Mouse (Mus musculus) frontal cortex, adult (tissue): Measurements from ENCODE around the gene Sorcs2.

ENCODE experiments used
- ATAC-seq: cut with Nextera tagmentation; 2 replicates; pipeline ENCODE4 v1.9.2; 2017; ENCODE audit warnings: mild to moderate bottlenecking, moderate library complexity, mixed read lengths; ENCODE audit not compliant: low TSS enrichment

Sorcs2 gene

DNA sequence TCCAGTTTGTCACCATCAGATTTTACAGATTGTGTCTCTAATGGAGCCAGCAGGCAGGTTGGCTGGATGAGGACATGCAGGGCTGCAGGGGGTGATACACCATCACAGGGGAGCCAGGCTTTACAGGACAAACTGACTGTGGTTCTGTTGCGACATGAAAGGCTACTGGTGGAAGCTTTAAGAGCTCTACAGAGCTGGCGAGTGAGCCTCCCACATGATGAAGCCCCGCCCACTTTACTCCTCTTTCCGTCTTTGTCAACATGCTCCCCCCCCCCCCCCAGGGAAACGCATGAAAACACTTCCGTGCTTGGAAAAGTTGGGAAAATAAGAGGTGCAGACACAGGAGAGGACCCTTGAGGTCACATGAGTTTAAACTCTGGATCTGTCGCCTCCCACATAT is 219.7 kb downstream of the Sorcs2 start:
- ATAC-seq: no peak

DNA sequence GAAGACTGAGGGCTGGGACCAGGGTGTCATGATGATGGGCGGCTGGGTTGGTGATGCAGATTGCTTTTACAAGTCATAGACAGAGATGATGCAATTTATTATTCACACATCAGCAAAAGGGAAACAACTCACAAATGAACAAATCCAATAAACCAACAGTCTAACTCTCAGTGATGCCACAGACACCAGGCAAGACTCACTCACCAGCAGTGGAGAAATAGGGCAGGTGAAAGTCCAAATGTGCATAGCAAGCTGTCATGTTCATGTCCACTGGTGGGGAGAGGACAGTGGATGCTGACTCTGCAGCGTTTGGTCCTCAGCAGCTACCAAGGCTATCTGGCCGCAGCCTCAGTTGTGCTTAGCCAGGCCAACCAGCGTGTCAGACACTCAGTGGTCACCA is 221.1 kb downstream of the Sorcs2 start:
- no peak for ATAC-seq

DNA sequence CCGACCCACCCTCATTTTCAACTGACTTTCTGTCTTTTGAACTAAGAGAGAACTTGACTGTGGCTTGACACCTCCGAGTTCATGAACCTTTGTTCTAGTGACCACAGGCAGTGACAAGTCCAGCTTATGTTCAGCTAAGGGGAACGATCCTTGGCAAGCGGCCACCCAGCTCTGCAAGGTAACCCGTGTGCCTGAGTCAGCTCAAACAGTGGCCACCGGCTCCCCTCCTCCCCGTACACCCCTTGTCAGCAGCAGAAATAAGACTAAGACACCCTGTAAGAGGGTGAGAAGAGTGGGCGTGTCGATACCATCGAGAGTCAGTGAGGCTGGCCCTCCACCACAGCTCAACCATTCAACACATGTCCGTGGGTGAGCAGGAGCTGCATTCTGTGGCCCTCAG is 221.5 kb downstream of the Sorcs2 start:
- ATAC-seq: no peak

DNA sequence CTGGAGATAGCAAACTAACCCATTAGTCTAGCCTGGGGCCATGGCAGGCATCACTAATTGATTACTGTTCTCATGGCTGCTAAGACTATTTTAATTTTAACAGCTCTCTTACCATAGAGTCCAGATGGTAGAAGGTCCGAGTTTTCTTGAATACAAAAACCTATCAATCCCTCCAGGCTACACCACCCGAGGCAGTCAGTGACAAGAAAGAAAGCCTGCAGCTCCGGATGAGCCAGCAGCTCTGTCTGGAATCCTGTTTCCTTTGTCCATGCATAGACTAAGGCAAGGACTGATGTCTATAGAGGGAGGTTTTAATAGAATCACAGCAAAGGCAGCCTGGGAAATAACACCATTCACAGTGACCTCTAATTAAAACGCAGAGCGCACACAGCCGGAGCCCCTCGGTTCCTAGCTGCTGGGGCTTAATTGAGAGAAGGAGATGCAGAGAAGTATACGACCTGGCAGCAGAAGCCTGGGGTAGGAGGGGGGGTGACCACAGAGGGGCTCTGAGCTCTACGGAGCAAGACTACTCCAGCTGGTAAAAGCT is 223.3 kb downstream of the Sorcs2 start:
- ATAC-seq: no peak

DNA sequence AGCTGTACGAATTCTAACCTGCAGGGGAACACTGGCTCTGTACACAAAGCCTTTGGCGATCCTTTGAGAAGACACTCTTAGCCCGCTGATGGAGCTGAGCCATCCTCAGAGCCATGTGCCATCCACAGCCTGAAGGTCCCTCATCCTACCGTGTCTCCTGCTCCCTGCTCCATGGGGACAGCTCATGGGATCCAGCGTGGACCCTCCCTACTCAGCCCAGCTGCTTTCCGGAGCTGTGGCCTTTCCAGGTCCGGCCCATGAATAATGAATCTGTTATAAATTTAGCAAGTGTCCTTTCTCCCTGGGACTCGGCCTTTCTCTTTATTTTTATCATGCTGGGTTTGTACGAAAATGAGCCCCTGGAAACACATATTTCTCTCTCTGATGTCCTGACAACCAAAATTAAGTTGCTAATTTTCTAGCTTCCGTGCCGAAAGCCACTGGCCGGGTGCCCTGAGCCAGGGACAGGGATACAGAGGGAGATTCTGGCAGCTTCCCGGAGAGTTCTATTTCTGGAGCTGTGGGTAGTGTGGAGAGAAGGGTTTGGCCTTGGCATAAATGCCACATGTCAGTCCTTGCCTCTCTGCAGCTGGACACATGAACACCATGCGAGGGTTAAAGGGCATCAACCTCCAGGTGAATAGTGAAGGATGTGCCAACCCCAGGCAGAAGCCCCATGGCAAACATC is 228.8 kb downstream of the Sorcs2 start:
- peak; percentile 71 for ATAC-seq

DNA sequence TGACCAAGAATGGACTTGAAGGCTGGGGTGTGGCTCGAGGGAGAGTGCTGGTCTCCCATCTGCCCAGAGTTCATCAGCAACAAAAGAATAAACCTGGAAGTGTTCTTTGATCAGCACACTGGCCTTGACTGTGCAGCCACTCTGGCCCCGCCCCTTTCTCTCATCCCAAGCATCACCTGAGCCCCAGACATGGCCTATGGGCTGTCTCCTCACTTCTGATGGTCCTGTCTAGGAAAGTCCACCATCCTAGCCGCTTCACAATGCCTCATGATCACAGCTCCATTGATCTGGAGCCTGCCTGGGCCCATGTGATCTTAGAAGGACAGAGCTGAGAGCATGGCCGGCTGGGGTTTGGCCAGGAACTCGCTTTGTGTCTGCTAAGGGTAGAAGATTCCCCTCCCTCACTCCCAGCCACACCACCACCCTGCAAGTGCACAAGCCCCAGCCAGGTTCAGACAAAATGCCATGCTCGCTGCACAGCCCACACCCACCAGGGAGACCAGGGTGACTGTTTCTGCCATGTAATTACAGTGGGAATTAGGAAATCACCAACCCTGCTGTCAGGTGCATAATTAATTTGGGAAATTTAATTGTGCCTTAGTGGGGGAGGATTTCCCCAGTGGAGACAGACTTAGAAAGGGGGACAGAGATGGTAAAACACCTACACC is 231.5 kb downstream of the Sorcs2 start:
- ATAC-seq: no peak

DNA sequence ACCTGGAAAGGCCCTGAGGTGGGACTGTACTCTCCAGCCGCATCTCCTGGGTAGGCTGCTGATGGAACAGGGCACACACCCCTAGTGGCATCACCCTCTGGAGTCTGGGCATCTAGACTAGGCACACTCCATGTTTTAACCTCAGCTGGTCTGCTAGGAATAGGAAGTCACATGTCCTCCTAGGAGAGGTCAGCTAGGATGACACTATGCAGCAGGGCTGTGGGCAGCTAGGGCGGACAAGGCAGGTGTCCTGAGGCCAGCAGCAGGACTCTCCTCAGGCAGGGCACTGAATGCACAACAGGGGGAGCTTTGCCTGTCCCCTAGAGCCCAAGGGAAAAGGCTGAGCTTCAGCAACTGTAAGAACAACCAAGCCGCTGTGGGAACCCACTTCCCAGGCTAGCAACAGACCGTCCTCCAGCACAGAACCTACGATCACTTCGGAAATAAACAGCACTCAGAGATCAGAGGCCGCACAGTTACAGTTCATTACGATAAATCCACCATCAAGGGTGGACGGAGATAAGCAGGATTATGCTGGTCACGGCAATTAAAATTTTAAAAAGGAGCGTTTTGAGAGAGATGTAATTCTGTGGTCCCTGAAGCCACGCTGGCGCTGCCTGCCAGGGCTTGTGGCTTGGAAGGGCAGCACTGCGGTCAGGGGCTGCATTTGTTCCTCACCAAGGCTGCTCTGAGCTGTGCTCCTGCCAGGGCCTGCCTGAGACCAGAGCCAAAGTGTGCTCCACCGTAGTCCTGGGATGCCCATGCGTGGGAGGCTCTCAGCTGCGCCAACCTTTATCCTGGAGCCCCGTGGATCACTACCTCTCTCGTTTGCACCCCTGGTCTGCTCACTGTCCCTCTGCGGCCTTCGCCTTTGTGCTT is 232.3 kb downstream of the Sorcs2 start:
- no peak for ATAC-seq

DNA sequence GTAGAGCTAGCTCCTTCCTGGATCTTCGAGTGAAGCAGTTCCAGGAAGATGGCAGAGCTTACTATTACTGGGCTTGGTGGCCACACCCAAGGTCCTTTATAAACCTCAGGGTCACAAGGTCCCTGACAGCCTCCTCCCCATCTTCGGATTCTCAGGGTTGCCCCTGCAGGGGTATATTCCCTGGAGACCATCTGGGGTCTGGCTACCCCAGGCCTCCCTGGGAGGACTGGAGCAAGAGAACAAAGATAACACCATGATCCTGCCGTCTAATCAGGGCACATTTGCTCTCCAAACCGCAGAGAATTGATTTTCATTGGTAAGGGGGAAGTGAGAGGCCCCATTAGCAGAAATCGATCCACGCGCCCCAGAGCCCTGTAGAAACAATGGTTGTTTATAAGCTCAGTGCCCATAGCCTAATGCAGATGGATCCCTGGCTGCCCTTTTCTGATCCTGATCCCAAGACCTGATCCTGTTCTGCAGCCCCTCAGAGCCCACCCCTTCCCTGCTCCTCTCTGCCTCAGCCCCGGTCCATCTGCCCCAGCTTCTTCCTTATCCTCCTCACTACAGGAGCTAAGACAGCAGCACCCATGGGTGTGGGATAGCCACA is 243.0 kb downstream of the Sorcs2 start:
- ATAC-seq: no peak

DNA sequence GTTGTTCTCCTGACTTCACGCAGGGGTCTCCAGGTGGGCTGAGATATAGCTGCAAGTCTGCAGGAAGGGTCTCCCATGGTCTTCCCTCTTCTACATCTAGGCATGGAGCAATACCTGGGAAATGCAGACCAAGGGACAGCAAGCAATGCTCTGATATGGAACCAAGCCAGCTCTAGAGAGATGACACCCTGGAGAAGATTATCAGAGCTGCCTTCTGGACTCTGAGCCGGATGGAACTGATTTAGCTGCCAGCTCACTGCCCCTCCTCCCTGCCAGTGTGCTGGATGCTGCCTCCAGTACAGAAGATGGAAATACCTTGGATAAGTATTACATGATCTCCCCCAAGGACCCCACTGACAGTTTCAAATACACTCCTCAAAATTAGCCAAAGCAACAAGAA is 244.7 kb downstream of the Sorcs2 start:
- no peak for ATAC-seq

DNA sequence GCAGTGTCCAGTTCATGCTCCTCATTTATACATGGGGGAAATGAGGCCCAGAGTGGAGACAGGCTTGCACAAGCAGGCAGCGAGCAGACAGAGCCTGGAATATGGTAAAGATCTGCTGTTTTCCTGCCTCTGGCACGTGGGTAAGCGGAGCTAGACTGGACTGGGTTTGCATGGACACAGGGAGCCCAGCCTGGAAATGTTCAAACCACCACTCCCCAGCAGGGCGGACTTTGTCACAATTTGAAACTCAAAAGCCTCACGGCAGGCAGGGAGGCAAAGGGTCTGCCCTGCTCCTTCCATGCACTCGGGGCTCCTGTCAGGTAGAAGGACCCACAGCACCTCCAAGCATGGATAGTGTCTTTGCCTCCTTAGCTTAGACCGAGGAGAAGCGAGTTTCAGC is 246.9 kb downstream of the Sorcs2 start:
- no peak for ATAC-seq

DNA sequence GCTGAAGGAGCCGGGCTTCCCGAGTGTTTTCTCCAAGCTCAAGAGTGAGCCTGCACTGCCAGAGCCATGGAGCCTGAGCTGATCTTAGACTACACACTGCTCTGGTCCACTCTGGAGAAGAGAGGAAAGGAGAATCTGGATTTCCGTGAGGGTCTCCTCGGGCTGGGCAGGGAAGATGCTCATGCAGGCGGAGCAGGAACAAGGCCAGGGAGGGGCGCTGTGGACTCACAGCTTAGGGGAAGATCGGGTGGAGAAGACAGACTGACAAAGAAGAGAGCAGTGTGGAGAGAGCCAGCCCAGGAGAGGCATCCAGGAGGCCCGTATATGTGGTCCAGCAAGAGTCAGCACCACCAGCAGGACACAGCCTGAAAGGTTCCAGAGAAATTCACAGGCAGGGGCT is 248.8 kb downstream of the Sorcs2 start:
- ATAC-seq: no peak

DNA sequence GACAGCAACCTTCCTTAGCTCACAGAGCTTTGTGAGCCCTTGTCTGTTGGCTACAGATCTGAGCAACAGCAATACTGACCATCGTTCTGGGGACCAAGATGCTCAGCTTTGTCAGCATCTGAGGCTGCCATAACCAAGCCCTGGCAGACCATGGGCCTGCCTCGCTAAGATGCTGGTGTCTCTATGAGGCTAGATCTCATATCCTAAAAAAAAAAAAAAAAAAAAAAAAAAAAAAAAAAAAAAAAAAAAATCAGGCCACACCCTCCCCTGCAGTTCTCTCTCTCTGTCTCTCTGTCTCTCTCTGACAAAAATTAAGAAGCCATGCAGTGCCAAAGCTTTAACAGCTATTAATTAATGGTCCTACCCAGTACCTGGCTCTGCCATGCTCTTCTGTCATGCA is 251.3 kb downstream of the Sorcs2 start:
- no peak for ATAC-seq

DNA sequence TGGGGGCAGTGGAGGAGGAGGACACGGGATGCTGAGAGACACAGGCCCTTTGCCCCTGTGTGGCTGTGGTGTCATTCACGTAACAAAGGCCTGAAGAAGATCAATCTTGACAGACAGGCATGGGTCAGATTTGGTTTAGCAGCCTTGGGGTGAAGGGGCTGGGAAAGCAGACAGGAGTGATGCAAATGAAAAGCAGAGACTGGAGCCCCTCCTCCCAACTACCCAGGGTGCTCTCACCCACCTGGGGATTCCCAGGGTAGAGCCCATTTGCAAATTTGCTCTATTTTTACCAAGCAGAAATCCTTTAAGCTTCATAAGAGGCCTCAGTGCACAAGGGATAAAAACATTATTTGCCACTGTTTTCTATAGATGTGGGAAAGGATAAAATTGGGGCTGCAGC is 253.4 kb downstream of the Sorcs2 start:
- ATAC-seq: no peak

DNA sequence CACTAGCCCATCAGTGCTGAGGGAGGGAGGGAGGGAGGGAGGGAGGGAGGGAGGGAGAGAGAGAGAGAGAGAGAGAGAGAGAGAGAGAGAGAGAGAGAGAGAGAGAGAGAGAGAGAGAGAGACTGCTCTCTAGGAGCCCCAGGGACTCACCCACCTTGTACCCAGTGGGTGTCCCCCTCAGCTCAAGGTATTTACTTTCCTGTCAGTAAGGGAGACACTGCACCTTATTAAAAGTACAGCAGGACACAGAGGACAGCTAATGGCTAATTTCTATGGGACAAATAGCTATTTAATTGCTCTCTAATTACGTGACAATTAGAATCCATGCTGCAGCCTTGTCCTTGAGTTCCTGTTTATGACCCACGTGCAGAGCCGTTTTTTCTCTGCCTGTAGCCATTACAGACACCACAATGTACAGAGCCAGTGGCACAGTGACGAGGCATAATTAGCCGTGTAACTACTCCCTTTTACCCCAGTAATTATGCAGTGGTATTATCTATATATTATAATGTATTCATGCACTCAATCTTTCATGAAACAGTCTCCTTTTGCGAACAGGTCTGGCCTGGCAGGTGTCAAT is 256.2 kb downstream of the Sorcs2 start:
- ATAC-seq: no peak

DNA sequence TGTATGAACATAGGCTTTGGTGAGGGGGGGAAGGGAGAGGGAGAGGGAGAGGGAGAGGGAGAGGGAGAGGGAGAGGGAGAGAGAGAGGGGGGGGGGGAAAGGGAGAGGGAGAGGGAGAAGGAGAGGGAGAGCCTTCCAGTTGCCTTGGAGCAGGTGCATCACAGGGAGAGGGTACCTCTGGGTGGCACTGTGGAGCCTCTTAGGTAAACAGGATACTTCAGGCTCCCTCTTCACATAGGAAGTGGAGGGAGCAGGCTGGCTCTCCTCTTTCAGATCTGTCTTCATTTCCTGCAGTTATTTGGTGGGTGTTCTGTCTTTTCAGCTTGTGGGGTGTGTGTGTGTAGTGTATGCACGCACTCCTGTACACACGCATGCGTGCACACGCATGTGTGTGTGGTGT is 256.8 kb downstream of the Sorcs2 start:
- peak; percentile 94 for ATAC-seq

DNA sequence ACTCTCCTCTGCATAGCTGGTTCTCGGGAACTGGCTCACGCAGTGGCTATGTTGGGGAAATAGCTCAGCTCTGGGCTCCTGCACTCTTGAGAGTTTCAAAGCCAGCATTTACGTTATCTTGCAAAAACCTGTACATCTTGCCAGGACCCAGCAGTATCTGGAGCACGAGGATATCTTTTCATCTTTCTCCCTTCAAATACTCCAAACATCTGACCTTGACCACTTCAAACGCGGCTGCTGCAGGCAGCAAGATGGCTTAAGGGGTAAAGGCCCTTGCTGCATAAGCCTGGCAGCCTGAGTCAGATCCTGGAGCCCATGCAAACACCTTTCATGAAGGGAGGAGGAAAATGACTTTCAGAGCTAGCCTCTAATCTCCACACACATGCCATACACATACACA is 258.2 kb downstream of the Sorcs2 start:
- ATAC-seq: no peak

DNA sequence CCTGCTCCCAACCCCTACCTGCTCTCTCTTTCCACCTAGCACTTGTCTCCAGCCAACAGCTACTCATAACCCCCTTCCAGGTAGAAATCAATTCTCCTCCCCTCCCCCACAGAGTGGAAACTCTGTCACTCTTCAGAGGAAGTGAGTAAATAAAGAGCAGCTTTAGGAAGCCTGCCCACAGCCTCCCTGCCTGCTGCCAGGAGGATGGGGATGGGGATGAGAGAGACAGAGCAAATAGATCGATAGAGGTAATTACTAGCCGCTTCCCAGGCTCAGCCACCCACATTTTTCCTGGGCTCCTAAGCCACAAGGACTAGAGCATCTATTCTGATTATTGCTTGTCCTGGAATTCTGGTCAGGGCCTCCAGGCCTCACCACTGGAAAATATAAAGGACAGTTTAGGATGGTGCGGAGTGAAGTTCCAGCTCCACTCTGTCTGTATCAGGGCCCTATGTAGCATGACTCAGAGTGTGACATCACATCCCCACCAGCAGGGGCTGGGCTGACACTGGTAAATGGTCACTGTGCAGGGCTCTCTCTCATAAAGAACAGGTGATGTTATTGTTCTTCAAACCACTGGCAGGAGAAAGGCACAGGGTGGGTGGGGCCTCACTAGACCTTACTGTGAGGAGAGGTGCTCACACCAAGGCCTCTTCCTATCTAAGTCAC is 261.9 kb downstream of the Sorcs2 start:
- ATAC-seq: no peak

DNA sequence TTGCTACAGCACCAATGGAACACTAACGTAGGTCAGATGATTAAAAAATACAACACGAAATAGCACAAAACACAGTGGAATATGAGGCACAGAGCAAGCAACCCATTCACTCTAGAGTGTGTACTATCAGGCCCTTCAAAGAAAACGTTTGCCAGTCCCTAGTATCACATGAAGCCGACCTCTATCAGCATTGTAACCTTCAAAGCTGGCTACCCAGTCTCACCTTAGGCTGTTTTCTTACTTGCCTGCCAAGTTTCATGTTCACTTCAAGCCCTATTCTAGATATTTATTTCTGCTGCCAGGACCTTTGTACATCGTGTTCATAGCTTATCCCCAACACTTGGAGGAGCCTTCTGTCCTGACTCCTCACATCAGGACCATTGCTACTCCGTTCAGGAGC is 263.6 kb downstream of the Sorcs2 start:
- ATAC-seq: no peak

DNA sequence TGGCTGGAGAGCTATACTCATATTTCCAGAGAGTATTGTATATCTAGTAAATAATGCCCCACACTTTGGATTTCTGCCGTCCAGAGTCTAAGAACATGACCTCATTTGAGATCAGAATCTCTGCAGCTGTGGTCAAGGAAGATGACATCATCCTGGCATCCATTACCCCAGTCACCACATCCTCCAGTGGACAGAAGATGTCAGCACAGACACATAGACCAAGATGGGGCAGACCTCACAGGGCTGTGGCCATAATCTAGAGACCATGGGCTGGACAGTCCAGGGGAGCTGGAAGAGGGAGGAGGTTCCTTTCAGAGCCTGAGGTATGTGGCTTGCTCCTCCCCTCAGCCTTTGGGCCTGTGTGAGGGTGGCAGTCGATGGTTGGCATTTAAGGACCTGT is 264.0 kb downstream of the Sorcs2 start:
- no peak for ATAC-seq

DNA sequence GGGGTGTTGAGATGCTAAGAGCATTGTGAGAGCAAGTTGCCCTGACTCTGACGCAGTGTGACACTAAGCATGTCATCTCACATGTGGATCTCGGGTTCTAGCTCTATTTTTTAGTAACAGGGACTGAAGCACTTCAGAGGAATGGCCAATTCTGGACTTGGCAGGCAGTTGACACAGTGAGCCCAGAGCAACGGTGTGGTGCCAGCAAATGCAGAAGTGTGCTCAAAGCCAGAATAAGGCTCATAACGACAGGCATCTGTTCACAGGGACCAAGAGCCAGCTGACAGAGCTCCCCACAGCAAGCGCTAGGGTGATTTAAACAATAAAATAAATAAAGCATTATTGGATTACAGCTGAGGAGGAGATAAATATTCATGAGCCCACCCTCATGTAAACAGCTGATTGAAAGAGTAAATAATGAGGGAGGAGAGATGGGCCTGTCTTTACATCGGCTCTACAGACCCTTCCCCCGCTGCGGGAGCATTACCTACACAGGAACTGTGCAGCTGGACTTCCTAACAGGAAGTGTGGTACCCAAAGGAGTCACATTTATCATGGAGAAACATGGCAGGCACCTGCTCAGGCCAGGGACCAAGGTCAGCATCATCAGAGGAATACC is 267.4 kb downstream of the Sorcs2 start:
- peak; percentile 39; the same call in 1 of the 2 replicates for ATAC-seq

DNA sequence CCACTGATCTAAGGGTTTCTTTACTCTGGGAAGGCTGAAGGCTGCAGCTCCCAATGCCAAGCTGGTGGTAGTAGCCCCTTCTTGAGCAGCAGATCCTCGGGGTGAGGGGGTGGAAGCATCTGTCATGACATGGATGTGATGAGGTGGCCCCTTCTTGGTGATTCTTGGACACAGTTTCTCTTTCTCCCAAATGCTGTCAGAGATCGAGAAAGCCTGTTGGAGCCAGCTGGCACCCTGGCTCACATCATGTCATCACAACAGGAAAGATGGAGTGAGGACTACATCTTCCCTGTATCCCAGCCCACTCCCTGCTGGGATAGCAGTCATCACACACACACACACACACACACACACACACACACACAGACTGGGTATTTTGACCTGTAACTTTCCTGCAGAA is 268.3 kb downstream of the Sorcs2 start:
- peak; percentile 34; the same call in 1 of the 2 replicates for ATAC-seq
